Mouse (Mus musculus): ENCODE measurements around the gene Gtf3c2. TPM values are rescaled to one million over a fixed set of nuclear protein-coding genes. Genes with fewer than 3 reads are reported as not detected.

Gene Gtf3c2
- polyA plus RNA-seq (2021) = 63.0 TPM

- ChIA-PET POLR2A (interaction anchor here (1.3 to 3.5 kb wide), 6 partner anchors 11 to 35 kb away, joined by 3 to 24 read pairs (median 10); partner anchors contain the start of genes Eif2b4, Mpv17, Snx17 and Zfp513), CTCF (interaction anchor here (1.0 to 2.4 kb wide), 4 partner anchors 10 to 28 kb away, joined by 3 to 11 read pairs (median 6); no protein-coding TSS in a partner anchor)
- H3K27me3 ChIP-seq = no peaks in the 10 kb centered on the region
- DNase-seq (ENCODE audit: low read depth, low spot score) (peak; percentile 92), ATAC-seq (peak; percentile 89)
- in situ Hi-C loops (cut with MboI; ENCODE audit: low pct_unique_long_range_greater_than_20kb) = no loop called here
- no peak for TF ChIP-seq CTCF (IDR thresholded peaks at IDR 0.05)
Measured at GRCm38 (mm10) chr5:31179766-31180630, at the start of gene Gtf3c2, which contains the start of gene Gm29609. Gtf3c2 (minus strand) TSS chr5:31180144. Gm29609 (minus strand) TSS chr5:31179911.

GRCm38 (mm10) chr5:31226641-31227040, 46.7 kb upstream of the Gtf3c2 start:
- H3K27me3 ChIP-seq = no peaks in the 10 kb centered on the region
- no peak for TF ChIP-seq CTCF (IDR thresholded peaks at IDR 0.05)
- ATAC-seq (no peak), DNase-seq (ENCODE audit: low read depth, low spot score) (no peak)
- POLR2A ChIA-PET = no interaction called here
- in situ Hi-C loops (cut with MboI; ENCODE audit: low pct_unique_long_range_greater_than_20kb) = no loop called here
- CTCF ChIA-PET = interaction anchor here (0.6 kb wide), 1 partner anchor 1230 kb away, joined by 3 read pairs; no protein-coding TSS in a partner anchor

GRCm38 (mm10) chr5:31222696-31223095, 42.8 kb upstream of the Gtf3c2 start:
- no peaks in the 10 kb centered on the region for H3K27me3 ChIP-seq
- CTCF ChIA-PET = interaction anchor here (1.3 to 1.6 kb wide), 2 partner anchors 16 to 65 kb away, joined by 3 to 4 read pairs; no protein-coding TSS in a partner anchor
- no peak for DNase-seq (ENCODE audit: low read depth, low spot score)
- ATAC-seq = no peak
- TF ChIP-seq CTCF (IDR thresholded peaks at IDR 0.05) = no peak
- in situ Hi-C loops (cut with MboI; ENCODE audit: low pct_unique_long_range_greater_than_20kb) = no loop called here
- POLR2A ChIA-PET = no interaction called here

GRCm38 (mm10) chr5:31221304-31221945, 41.5 kb upstream of the Gtf3c2 start:
- no peak for DNase-seq (ENCODE audit: low read depth, low spot score)
- ChIA-PET POLR2A (interaction anchor here (0.7 to 1.6 kb wide), 4 partner anchors 17 to 29 kb away, joined by 3 to 6 read pairs (median 6); partner anchors contain the start of genes Eif2b4, Gm9970, Nrbp1 and Snx17), CTCF (interaction anchor here (0.6 to 1.3 kb wide), 5 partner anchors 17 to 107 kb away, joined by 3 to 4 read pairs (median 3); no protein-coding TSS in a partner anchor)
- no peaks in the 10 kb centered on the region for H3K27me3 ChIP-seq
- in situ Hi-C loops (cut with MboI; ENCODE audit: low pct_unique_long_range_greater_than_20kb) = no loop called here
- no peak for ATAC-seq
- TF ChIP-seq CTCF (IDR thresholded peaks at IDR 0.05) = peak; percentile 73

GRCm38 (mm10) chr5:31220448-31221303, 40.7 kb upstream of the Gtf3c2 start, which contains the start of gene Ppm1g:
Ppm1g (minus strand) TSS chr5:31220687.
- peak; percentile 96 for ATAC-seq
- CTCF ChIA-PET = interaction anchor here (0.6 to 1.2 kb wide), 4 partner anchors 18 to 108 kb away, joined by 3 to 4 read pairs (median 3); no protein-coding TSS in a partner anchor
- no peaks in the 10 kb centered on the region for H3K27me3 ChIP-seq
- POLR2A ChIA-PET = interaction anchor here (0.7 to 1.6 kb wide), 4 partner anchors 18 to 29 kb away, joined by 3 to 6 read pairs (median 6); partner anchors contain the start of genes Eif2b4, Gm9970, Nrbp1 and Snx17
- no peak for TF ChIP-seq CTCF (IDR thresholded peaks at IDR 0.05)
- in situ Hi-C loops (cut with MboI; ENCODE audit: low pct_unique_long_range_greater_than_20kb) = no loop called here
- DNase-seq (ENCODE audit: low read depth, low spot score) = peak; percentile 75

GRCm38 (mm10) chr5:31219911-31220447, 40.0 kb upstream of the Gtf3c2 start:
- ATAC-seq = peak; percentile 74
- POLR2A ChIA-PET = no interaction called here
- peak; percentile 65 for TF ChIP-seq CTCF (IDR thresholded peaks at IDR 0.05)
- CTCF ChIA-PET = interaction anchor here (1.1 kb wide), 1 partner anchor 22 kb away, joined by 3 read pairs; no protein-coding TSS in a partner anchor
- no peaks in the 10 kb centered on the region for H3K27me3 ChIP-seq
- in situ Hi-C loops (cut with MboI; ENCODE audit: low pct_unique_long_range_greater_than_20kb) = loop anchor here (10.0 kb wide), 1 partner anchor 105 kb away; no protein-coding TSS in a partner anchor
- no peak for DNase-seq (ENCODE audit: low read depth, low spot score)

- H3K27me3 ChIP-seq = no peaks in the 10 kb centered on the region
- POLR2A ChIA-PET = no interaction called here
- CTCF ChIA-PET = interaction anchor here (1.0 to 1.4 kb wide), 4 partner anchors 22 to 109 kb away, joined by 3 to 6 read pairs (median 3); no protein-coding TSS in a partner anchor
- ATAC-seq (no peak), DNase-seq (ENCODE audit: low read depth, low spot score) (no peak)
- no peak for TF ChIP-seq CTCF (IDR thresholded peaks at IDR 0.05)
- in situ Hi-C loops (cut with MboI; ENCODE audit: low pct_unique_long_range_greater_than_20kb) = loop anchor here (10.0 kb wide), 1 partner anchor 105 kb away; no protein-coding TSS in a partner anchor
Measured at GRCm38 (mm10) chr5:31219474-31219873, 39.5 kb upstream of the Gtf3c2 start.

- TF ChIP-seq CTCF (IDR thresholded peaks at IDR 0.05) = peak; percentile 9
- H3K27me3 ChIP-seq = no peaks in the 10 kb centered on the region
- no peak for ATAC-seq
- DNase-seq (ENCODE audit: low read depth, low spot score) = no peak
- POLR2A ChIA-PET = interaction anchor here (0.9 to 1.4 kb wide), 2 partner anchors 9 to 26 kb away, joined by 4 to 5 read pairs; partner anchors contain the start of genes Eif2b4 and Snx17
- CTCF ChIA-PET = interaction anchor here (1.0 to 2.1 kb wide), 6 partner anchors 16 to 109 kb away, joined by 3 to 6 read pairs (median 4); no protein-coding TSS in a partner anchor
- in situ Hi-C loops (cut with MboI; ENCODE audit: low pct_unique_long_range_greater_than_20kb) = loop anchor here (10.0 kb wide), 1 partner anchor 106 kb away; no protein-coding TSS in a partner anchor
Measured at GRCm38 (mm10) chr5:31219070-31219469, 39.1 kb upstream of the Gtf3c2 start.

- DNase-seq (ENCODE audit: low read depth, low spot score) (no peak), ATAC-seq (no peak)
- in situ Hi-C loops (cut with MboI; ENCODE audit: low pct_unique_long_range_greater_than_20kb) = loop anchor here (10.0 kb wide), 1 partner anchor 107 kb away; no protein-coding TSS in a partner anchor
- TF ChIP-seq CTCF (IDR thresholded peaks at IDR 0.05) = peak; percentile 37
- CTCF ChIA-PET = interaction anchor here (1.0 to 2.1 kb wide), 5 partner anchors 16 to 110 kb away, joined by 3 to 6 read pairs (median 4); no protein-coding TSS in a partner anchor
- POLR2A ChIA-PET = interaction anchor here (0.9 to 1.4 kb wide), 2 partner anchors 8 to 25 kb away, joined by 4 to 5 read pairs; partner anchors contain the start of genes Eif2b4 and Snx17
- no peaks in the 10 kb centered on the region for H3K27me3 ChIP-seq
Measured at GRCm38 (mm10) chr5:31218294-31218693, 38.4 kb upstream of the Gtf3c2 start.
